Mouse (Mus musculus): ENCODE measurements around the gene Flnb.

- no peak for TF ChIP-seq CTCF (IDR thresholded peaks at IDR 0.05; ENCODE audit: borderline replicate concordance, extremely low read depth, insufficient read depth, insufficient read length)
- TF ChIP-seq POLR2A (IDR thresholded peaks at IDR 0.05; ENCODE audit: borderline replicate concordance, extremely low read depth, insufficient read depth, insufficient read length, poor library complexity, severe bottlenecking), result no peak
Observed at GRCm38 (mm10) chr14:7896126-7896525, 78.4 kb downstream of the Flnb start.
